Mouse (Mus musculus) stomach, embryonic 14.5 days (tissue): ENCODE measurements around the gene Tifab. TPM values are rescaled to one million over a fixed set of nuclear protein-coding genes. Genes with fewer than 3 reads are reported as not detected.
"Not testable (repeated sequence)": the region's sequence is repeated elsewhere in the genome, so short reads cannot be mapped to it uniquely, and the experiment has no call there.

Experiments used
- ATAC-seq: fragments of 200-750 bp; cut with Nextera tagmentation; 2 replicates; pipeline ENCODE4 v1.8.0; 2017; ENCODE audit warnings: low read depth, moderate TSS enrichment; ENCODE audit not compliant: insufficient number of reproducible peaks, insufficient read depth, low FRiP score
- H3K27ac ChIP-seq: fragments of 300-500 bp; sonication (generic); 2 replicates; pipeline ENCODE4 v1.5.1; 2014; ENCODE audit warnings: mild to moderate bottlenecking, low read length, moderate library complexity, mixed read lengths
- H3K27me3 ChIP-seq: fragments of 300-500 bp; sonication (generic); 2 replicates; pipeline ENCODE4 v1.6.1; 2014; ENCODE audit warnings: low read length, control low read depth, mixed read lengths; ENCODE audit not compliant: control insufficient read depth, insufficient read depth
- H3K36me3 ChIP-seq: fragments of 300-500 bp; sonication (generic); 2 replicates; pipeline ENCODE4 v1.6.1; 2014; ENCODE audit warnings: mild to moderate bottlenecking, control low read depth, low read length, moderate library complexity, mixed read lengths; ENCODE audit not compliant: control insufficient read depth, insufficient read depth
- H3K4me1 ChIP-seq: fragments of 300-500 bp; sonication (generic); 2 replicates; pipeline ENCODE4 v1.6.1; 2014; ENCODE audit warnings: low read length, control low read depth, mixed read lengths; ENCODE audit not compliant: control insufficient read depth, insufficient read depth
- H3K4me2 ChIP-seq: fragments of 300-500 bp; sonication (generic); replicated peaks from 2 replicates; pipeline ENCODE4 v1.6.1; 2014; ENCODE audit warnings: low read depth, low read length, control low read depth
- H3K4me3 ChIP-seq: fragments of 300-500 bp; sonication (generic); 2 replicates; pipeline ENCODE4 v1.5.1; 2014; ENCODE audit warnings: low read depth, low read length, control low read depth
- H3K9ac ChIP-seq: fragments of 300-500 bp; sonication (generic); replicated peaks from 2 replicates; pipeline ENCODE4 v1.6.1; 2014; ENCODE audit warnings: low read depth, mild to moderate bottlenecking, control low read depth, low read length, moderate library complexity, mixed read lengths
- H3K9me3 ChIP-seq: fragments of 300-500 bp; sonication (generic); 2 replicates; pipeline ENCODE4 v1.6.1; 2016; ENCODE audit warnings: low read depth, low read length, control low read depth; ENCODE audit not compliant: control insufficient read depth
- WGBS: fragments of 180-500 bp; shearing (Covaris S2); extraction: QIAGEN DNeasy Blood & Tissue Kit; methylation state at CpG from one replicate; pipeline ENCODE4 v1.1.7; 2014; 5-methylcytosine and 5-hydroxymethylcytosine counted together
- polyA plus RNA-seq: library from polyadenylated mRNA; unstranded; fragments of >200 nt; fragmentation: Nextera tagmentation; extraction: Ambion mirVana; gene quantifications from 2 replicates; pipeline ENCODE4 v1.2.1, GENCODE M21; 2014

The Tifab gene
- polyA plus RNA-seq, 1 experiment from 2014 or later = 1.2 TPM

GRCm38 (mm10) chr13:56194181-56194580 lies 15.5 kb upstream of the Tifab start:
- whole genome bisulfite sequencing = 94% methylated on average over 11 of the region's 11 CpGs
- not testable (repeated sequence) for H3K9me3 ChIP-seq

DNA sequence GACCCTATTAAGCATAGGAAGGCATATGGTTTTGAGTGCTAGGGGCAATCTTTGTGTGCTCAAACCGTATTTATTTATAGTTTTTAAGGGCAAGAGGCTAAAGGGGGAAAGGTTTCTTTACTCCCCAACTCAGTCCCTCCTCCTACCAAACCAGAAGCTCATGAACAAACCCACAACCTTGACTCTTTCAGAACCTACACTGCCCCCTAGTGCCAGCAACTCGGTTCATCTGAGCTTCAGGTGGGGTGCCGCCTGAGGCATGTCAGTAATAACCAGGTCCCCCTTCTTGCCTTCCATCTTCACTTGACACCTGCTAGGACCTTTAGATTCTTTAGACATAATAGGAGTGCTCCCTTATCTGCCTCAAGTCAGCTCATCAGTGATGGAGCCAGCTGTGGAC lies 12.5 kb upstream of the Tifab start:
- Histone ChIP-seq H3K9ac (no peak overlapping the region), H3K36me3 (no peaks in the 10 kb centered on the region), H3K4me1 (no peaks in the 10 kb centered on the region), H3K27ac (no peak overlapping the region), H3K4me2 (no peak overlapping the region), H3K9me3 (no peaks in the 10 kb centered on the region), H3K27me3 (no peaks in the 10 kb centered on the region), H3K4me3 (no peak overlapping the region)
- ATAC-seq = no peak
- 32% methylated on average over 3 of the region's 3 CpGs for WGBS

More at GRCm38 (mm10) chr13:56194181-56194580, 15.5 kb upstream of the Tifab start:
- H3K36me3 ChIP-seq, H3K27ac ChIP-seq, H3K4me3 ChIP-seq, H3K27me3 ChIP-seq, H3K4me1 ChIP-seq, H3K9ac ChIP-seq, ATAC-seq, H3K4me2 ChIP-seq: not testable (repeated sequence)

DNA sequence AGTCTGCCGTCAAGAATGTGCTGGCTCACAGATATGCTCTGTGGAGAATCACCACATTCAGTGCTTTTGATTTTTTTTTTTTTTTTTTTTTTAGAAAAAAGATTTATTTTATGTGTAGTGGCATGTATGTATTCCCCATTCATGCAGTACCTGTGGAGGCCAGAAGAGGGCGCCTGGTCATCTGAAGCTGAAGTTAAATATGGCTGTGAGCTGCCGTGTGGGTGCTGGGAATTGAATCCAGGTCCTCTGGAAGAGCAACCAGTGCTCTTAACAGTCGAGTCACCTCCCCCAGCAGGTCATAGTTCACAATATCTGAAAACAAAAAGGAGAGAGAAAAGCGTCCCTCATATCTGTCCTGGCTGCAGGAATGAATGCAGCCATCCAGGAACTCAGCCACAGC lies 11.0 kb upstream of the Tifab start:
- 75% methylated on average over 5 of the region's 5 CpGs for WGBS
- Histone ChIP-seq H3K36me3 (no peaks in the 10 kb centered on the region), H3K4me3 (no peak overlapping the region), H3K27ac (no peak overlapping the region), H3K27me3 (no peaks in the 10 kb centered on the region), H3K4me1 (no peaks in the 10 kb centered on the region), H3K9me3 (no peaks in the 10 kb centered on the region), H3K9ac (no peak overlapping the region), H3K4me2 (no peak overlapping the region)
- ATAC-seq = no peak

DNA sequence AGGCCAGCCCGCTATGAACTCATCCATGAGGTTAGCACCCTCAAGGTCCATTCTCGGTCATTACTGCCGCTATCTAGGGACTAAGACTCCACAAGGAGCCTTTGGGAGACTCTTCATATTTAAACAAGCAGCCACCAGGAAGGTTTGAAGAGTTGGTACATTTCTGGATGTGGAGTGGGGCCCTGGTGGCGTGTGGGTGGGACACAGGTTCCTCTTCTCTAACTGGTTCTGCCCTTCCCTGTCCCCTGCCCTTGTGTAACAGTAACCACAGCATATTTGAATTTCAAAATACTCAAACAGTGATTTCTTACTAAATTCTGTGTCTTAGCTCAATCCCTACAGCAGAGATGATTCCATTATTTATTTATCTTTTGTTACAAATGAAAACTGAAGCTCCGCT lies 5.0 kb upstream of the Tifab start:
- H3K4me2 ChIP-seq = no peak overlapping the region
- no peaks in the 10 kb centered on the region for H3K4me1 ChIP-seq
- no peak overlapping the region for H3K27ac ChIP-seq
- H3K4me3 ChIP-seq = no peak overlapping the region
- no peaks in the 10 kb centered on the region for H3K27me3 ChIP-seq
- WGBS = 82% methylated on average over 5 of the region's 5 CpGs
- no peaks in the 10 kb centered on the region for H3K9me3 ChIP-seq
- ATAC-seq = no peak
- no peaks in the 10 kb centered on the region for H3K36me3 ChIP-seq
- H3K9ac ChIP-seq = no peak overlapping the region

- no peak overlapping the region for H3K4me3 ChIP-seq
- no peaks in the 10 kb centered on the region for H3K4me1 ChIP-seq
- ATAC-seq = no peak
- H3K9ac ChIP-seq = no peak overlapping the region
- no peaks in the 10 kb centered on the region for H3K9me3 ChIP-seq
- no peak overlapping the region for H3K27ac ChIP-seq
- 73% methylated on average over 8 of the region's 8 CpGs for WGBS
- H3K4me2 ChIP-seq = no peak overlapping the region
- H3K36me3 ChIP-seq = no peaks in the 10 kb centered on the region
- H3K27me3 ChIP-seq = no peaks in the 10 kb centered on the region
Observed at GRCm38 (mm10) chr13:56181424-56181823, 2.7 kb upstream of the Tifab start.

- Histone ChIP-seq H3K4me1 (peaks cover 18% of the 10 kb centered on the region; the same call in 1 of the 2 replicates), H3K4me2 (no peak overlapping the region), H3K4me3 (no peak overlapping the region), H3K9me3 (no peaks in the 10 kb centered on the region), H3K27ac (no peak overlapping the region), H3K9ac (no peak overlapping the region), H3K36me3 (no peaks in the 10 kb centered on the region), H3K27me3 (no peaks in the 10 kb centered on the region)
- 82% methylated on average over 9 of the region's 9 CpGs for WGBS
- ATAC-seq = no peak
Observed at GRCm38 (mm10) chr13:56176310-56176709, 2.4 kb downstream of the Tifab start.

GRCm38 (mm10) chr13:56175848-56176247 lies 2.8 kb downstream of the Tifab start:
- Histone ChIP-seq H3K9ac (no peak overlapping the region), H3K4me3 (no peak overlapping the region), H3K4me2 (no peak overlapping the region), H3K36me3 (no peaks in the 10 kb centered on the region), H3K27me3 (no peaks in the 10 kb centered on the region), H3K9me3 (no peaks in the 10 kb centered on the region), H3K4me1 (peaks cover 18% of the 10 kb centered on the region; the same call in 1 of the 2 replicates), H3K27ac (no peak overlapping the region)
- ATAC-seq = no peak
- WGBS = 50% methylated on average over 4 of the region's 4 CpGs

GRCm38 (mm10) chr13:56172901-56173545 lies 5.7 kb downstream of the Tifab start:
- Histone ChIP-seq H3K4me1 (peaks cover 25% of the 10 kb centered on the region; the same call in 1 of the 2 replicates), H3K9ac (no peak overlapping the region), H3K27me3 (no peaks in the 10 kb centered on the region), H3K36me3 (no peaks in the 10 kb centered on the region), H3K9me3 (no peaks in the 10 kb centered on the region), H3K4me2 (no peak overlapping the region), H3K27ac (peak overlapping the region; percentile 86), H3K4me3 (no peak overlapping the region)
- WGBS = 32% methylated on average over 7 of the region's 7 CpGs
- ATAC-seq = no peak

DNA sequence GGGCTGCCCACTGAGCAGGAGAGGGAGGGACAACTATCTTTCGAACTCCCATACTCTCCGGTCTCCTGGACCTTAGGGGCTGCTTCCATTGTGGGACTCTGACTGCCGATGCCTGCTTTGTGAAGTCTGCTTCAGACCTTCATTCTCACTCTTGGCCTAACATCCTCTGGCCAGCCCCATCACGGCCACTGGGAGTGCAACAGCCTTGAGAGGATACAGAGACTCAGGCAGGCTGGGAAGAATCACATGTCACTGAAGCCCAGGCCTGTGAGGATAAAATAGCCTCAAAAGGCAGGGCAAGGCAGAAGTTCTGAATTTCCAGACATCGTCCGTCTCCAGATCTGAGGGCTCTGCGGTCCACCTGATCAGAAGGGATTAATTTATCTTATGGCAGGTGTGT lies 6.6 kb downstream of the Tifab start:
- Histone ChIP-seq H3K36me3 (no peaks in the 10 kb centered on the region), H3K4me2 (no peak overlapping the region), H3K4me3 (no peak overlapping the region), H3K27me3 (no peaks in the 10 kb centered on the region), H3K4me1 (peaks cover 28% of the 10 kb centered on the region; the same call in 1 of the 2 replicates), H3K9ac (no peak overlapping the region), H3K9me3 (no peaks in the 10 kb centered on the region), H3K27ac (peak overlapping the region; percentile 86; the same call in 1 of the 2 replicates)
- ATAC-seq = no peak
- 73% methylated on average over 7 of the region's 7 CpGs for WGBS
